In genomic region chr9:85609152-85609551, GRCm38 (mm10) we compare ENCODE assay signal across 12 mouse cellular contexts.
DNase-seq lines count a peak whose midpoint lies in the region; ATAC-seq lines count a peak whose summit lies in the region.
"Had no signal": no experiment of that assay in that cellular context is flagged by ENCODE, and none has a peak within 500 bp of the region (broad histone marks: within the 10 kb centered on the region; RNA-seq: fewer than 3 reads in every experiment).

No protein-coding gene starts in this region.

- H3K27ac ChIP-seq in hindbrain, embryonic 13.5 days: no peak overlapping the region
- H3K27ac ChIP-seq in hindbrain, embryonic 10.5 days: no peak overlapping the region
- H3K27ac ChIP-seq in forebrain, embryonic 15.5 days (replicated peaks): no peak overlapping the region
- H3K27ac ChIP-seq: embryonic facial prominence, embryonic 15.5 days; left cerebral cortex, adult 2 months had no signal

- no peaks in the 10 kb centered on the region for H3K9me3 ChIP-seq in hindbrain, embryonic 13.5 days
- H3K9me3 ChIP-seq in hindbrain, embryonic 10.5 days: no peaks in the 10 kb centered on the region
- H3K9me3 ChIP-seq in forebrain, embryonic 15.5 days: no peaks in the 10 kb centered on the region
- H3K9me3 ChIP-seq: embryonic facial prominence, embryonic 15.5 days had no signal

- no peak overlapping the region for H3K9ac ChIP-seq in hindbrain, embryonic 13.5 days
- no peak overlapping the region for H3K9ac ChIP-seq in forebrain, embryonic 15.5 days (replicated peaks)
- H3K9ac ChIP-seq: embryonic facial prominence, embryonic 15.5 days had no signal

- H3K27me3 ChIP-seq in hindbrain, embryonic 13.5 days: no peaks in the 10 kb centered on the region
- H3K27me3 ChIP-seq in hindbrain, embryonic 10.5 days (ENCODE audit: insufficient read depth, poor library complexity, severe bottlenecking): no peaks in the 10 kb centered on the region
- H3K27me3 ChIP-seq in forebrain, embryonic 15.5 days: 0 out of 2 replicates have a peak, but pooled peaks cover 2% of the 10 kb centered on the region
- H3K27me3 ChIP-seq: embryonic facial prominence, embryonic 15.5 days had no signal

- no peaks in the 10 kb centered on the region for H3K36me3 ChIP-seq in hindbrain, embryonic 13.5 days
- H3K36me3 ChIP-seq in hindbrain, embryonic 10.5 days: no peaks in the 10 kb centered on the region
- no peaks in the 10 kb centered on the region for H3K36me3 ChIP-seq in forebrain, embryonic 15.5 days
- H3K36me3 ChIP-seq: embryonic facial prominence, embryonic 15.5 days had no signal

- H3K4me1 ChIP-seq in hindbrain, embryonic 13.5 days (replicated peaks): no peaks in the 10 kb centered on the region
- no peaks in the 10 kb centered on the region for H3K4me1 ChIP-seq in hindbrain, embryonic 10.5 days (replicated peaks)
- no peaks in the 10 kb centered on the region for H3K4me1 ChIP-seq in forebrain, embryonic 15.5 days
- H3K4me1 ChIP-seq: embryonic facial prominence, embryonic 15.5 days had no signal

- H3K4me2 ChIP-seq in hindbrain, embryonic 13.5 days: no peak overlapping the region
- H3K4me2 ChIP-seq in forebrain, embryonic 15.5 days (replicated peaks): no peak overlapping the region
- H3K4me2 ChIP-seq: embryonic facial prominence, embryonic 15.5 days had no signal

- 73% methylated on average over 3 of the region's 3 CpGs for WGBS in hindbrain, embryonic 13.5 days
- 82% methylated on average over 3 of the region's 3 CpGs for WGBS in hindbrain, embryonic 10.5 days
- WGBS in forebrain, embryonic 15.5 days: 53% methylated on average over 3 of the region's 3 CpGs

- ATAC-seq in hindbrain, embryonic 13.5 days (ENCODE audit: low FRiP score): peak; percentile 76
- peak; percentile 99 for ATAC-seq in forebrain, embryonic 15.5 days (replicated peaks)
- ATAC-seq in granulocyte monocyte progenitor cell, adult 5-6 weeks (replicated peaks; ENCODE audit: poor library complexity, severe bottlenecking): no peak

- DNase-seq in hindbrain, embryonic 10.5 days (ENCODE audit: low spot score): no peak
- peak; percentile 7 for DNase-seq in cerebellum, adult 11 months
- peak; percentile 62 for DNase-seq in left cerebral cortex, postnatal 4 days
- DNase-seq in adrenal gland, adult 8-10 months: no peak
- DNase-seq in heart, adult 18-20 months: no peak
- DNase-seq: adrenal gland, postnatal 25 days; B cell, adult 2 months had no signal

- intact Hi-C loops in left cerebral cortex, postnatal 4 days (cut with DNase I): no loop called here

- no peak overlapping the region for H3K4me3 ChIP-seq in hindbrain, embryonic 13.5 days
- no peak overlapping the region for H3K4me3 ChIP-seq in hindbrain, embryonic 10.5 days
- no peak overlapping the region for H3K4me3 ChIP-seq in forebrain, embryonic 15.5 days
- H3K4me3 ChIP-seq: embryonic facial prominence, embryonic 15.5 days; left cerebral cortex, adult 2 months had no signal

Comparison
In these comparisons a context has a peak if more than half of its experiments do, and no peak if none do; other contexts are left out.
1. DNase-seq: peak in cerebellum, adult 11 months (single experiment) and left cerebral cortex, postnatal 4 days (single experiment); none in hindbrain, embryonic 10.5 days (single experiment), adrenal gland, adult 8-10 months (single experiment) and heart, adult 18-20 months (0 of 2).